Comparison of ENCODE assay signal across 26 mouse cellular contexts in the genomic region with DNA sequence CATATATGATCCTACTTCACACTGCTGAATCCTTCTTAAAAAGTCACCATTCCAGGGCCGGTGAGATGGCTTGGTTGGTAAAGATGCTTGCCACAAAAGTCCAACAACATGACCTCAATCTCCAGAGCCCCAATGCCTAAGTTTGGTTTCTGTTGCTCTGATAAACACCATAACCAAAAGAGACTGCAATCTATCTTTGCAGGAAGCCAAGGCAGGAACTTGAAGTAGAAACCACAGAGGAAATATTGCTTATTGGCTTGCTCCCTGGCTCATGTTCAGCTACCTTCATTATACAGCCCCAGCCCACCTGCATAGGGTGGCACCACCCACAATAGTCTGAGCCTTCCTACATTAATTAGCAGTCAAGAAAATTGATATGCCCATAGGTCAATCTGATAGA. TPM values are rescaled to one million over a fixed set of nuclear protein-coding genes. Genes with fewer than 3 reads are reported as not detected.
DNase-seq lines count a peak whose midpoint lies in the region; ATAC-seq and TF ChIP-seq lines count a peak whose summit lies in the region.
"Had no signal": no experiment of that assay in that cellular context is flagged by ENCODE, and none has a peak within 500 bp of the region (broad histone marks: within the 10 kb centered on the region; RNA-seq: fewer than 3 reads in every experiment).

No protein-coding gene starts in this region.

- no peak for ATAC-seq in hindbrain, embryonic 13.5 days (ENCODE audit: low FRiP score)
- ATAC-seq: forebrain, postnatal 0 days; Patski had no signal

- WGBS in hindbrain, embryonic 13.5 days = 95% methylated on average over 1 of the region's 1 CpGs

- no peak overlapping the region for H3K9ac ChIP-seq in MEL (ENCODE audit: control insufficient read depth, low read depth, low read length, poor library complexity, severe bottlenecking)
- H3K9ac ChIP-seq in hindbrain, embryonic 13.5 days = no peak overlapping the region
- H3K9ac ChIP-seq: forebrain, postnatal 0 days; heart, embryonic 12.5 days; hindbrain, embryonic 15.5 days; liver, embryonic 14.5 days; lung, embryonic 15.5 days; neural tube, embryonic 15.5 days had no signal

- no peak for TF ChIP-seq RAD21 in MEL (IDR thresholded peaks at IDR 0.05; ENCODE audit: low read depth, low read length)

- H3K27me3 ChIP-seq in MEL (ENCODE audit: control insufficient read depth in 1 of 2, insufficient read depth in 2 of 2, low read length in 2 of 2) = no peaks in the 10 kb centered on the region
- no peaks in the 10 kb centered on the region for H3K27me3 ChIP-seq in splenic B cell, adult 2 months (ENCODE audit: control insufficient read depth, insufficient read depth, low read length, poor library complexity, severe bottlenecking)
- H3K27me3 ChIP-seq in hindbrain, embryonic 13.5 days = no peaks in the 10 kb centered on the region
- H3K27me3 ChIP-seq: heart, embryonic 12.5 days; hindbrain, embryonic 15.5 days; lung, embryonic 15.5 days; neural tube, embryonic 15.5 days; Patski had no signal

- H3K27ac ChIP-seq in MEL (ENCODE audit: control insufficient read depth, low read depth, low read length) = no peak overlapping the region
- H3K27ac ChIP-seq in hindbrain, embryonic 13.5 days = no peak overlapping the region
- H3K27ac ChIP-seq: forebrain, embryonic 10.5 days; hindbrain, embryonic 15.5 days; kidney, postnatal 0 days; liver, embryonic 14.5 days; lung, embryonic 15.5 days; macrophage; neural tube, embryonic 15.5 days had no signal

- H3K4me2 ChIP-seq in hindbrain, embryonic 13.5 days = no peak overlapping the region
- H3K4me2 ChIP-seq: heart, embryonic 12.5 days; hindbrain, embryonic 15.5 days; lung, embryonic 15.5 days; neural tube, embryonic 15.5 days had no signal

- no peaks in the 10 kb centered on the region for H3K9me3 ChIP-seq in MEL (replicated peaks; ENCODE audit: insufficient read depth, low read length)
- H3K9me3 ChIP-seq in hindbrain, embryonic 13.5 days = no peaks in the 10 kb centered on the region
- H3K9me3 ChIP-seq: forebrain, embryonic 10.5 days; heart, embryonic 12.5 days; hindbrain, embryonic 15.5 days; lung, embryonic 15.5 days; neural tube, embryonic 15.5 days had no signal

- peak; percentile 50 to 55 for DNase-seq in spleen, postnatal 36 days (ENCODE audit: low spot score in 2 of 2)
- no peak for DNase-seq in spleen, postnatal 14 days (ENCODE audit: low spot score in 2 of 2)
- peak; percentile 30 for DNase-seq in MEL (ENCODE audit: low read depth, low spot score)
- DNase-seq in induced T-regulatory cell, adult 2 months (ENCODE audit: low read depth) = peak; percentile 77
- peak; percentile 53 for DNase-seq in splenic B cell, adult 2 months (ENCODE audit: low read depth, low spot score)
- no peak for DNase-seq in cerebellum, adult 18-20 months
- DNase-seq: adrenal gland, postnatal 14 days; cerebellum, adult 11-12 months; cerebellum, postnatal 25 days; forebrain, postnatal 0 days; gastrocnemius, postnatal 36 days; heart, postnatal 14 days; kidney, adult 11 months; midbrain, embryonic 14.5 days; right cerebral cortex, postnatal 25 days had no signal

- H3K4me1 ChIP-seq in MEL (ENCODE audit: control insufficient read depth in 1 of 2, insufficient read depth in 2 of 2, low read length in 2 of 2) = peaks cover 0 to 3% of the 10 kb centered on the region in 2 experiments; a peak in 1 of 4 replicates
- peaks cover 19% of the 10 kb centered on the region for H3K4me1 ChIP-seq in hindbrain, embryonic 13.5 days (replicated peaks)

- TF ChIP-seq EP300 in MEL (IDR thresholded peaks at IDR 0.05; ENCODE audit: low read depth in 1 of 2, low read length in 2 of 2) = peak in 1 of 2 experiments; percentile 15; a peak in 1 of 4 replicates

- TF ChIP-seq POLR2A in MEL (IDR thresholded peaks at IDR 0.05; ENCODE audit: control insufficient read depth in 1 of 2, insufficient read depth in 1 of 2, low read depth in 1 of 2, low read length in 2 of 2, poor library complexity in 1 of 2) = no peak

- no peak overlapping the region for H3K4me3 ChIP-seq in MEL (ENCODE audit: control insufficient read depth in 1 of 2, insufficient read depth in 1 of 2, low read depth in 2 of 2, low read length in 2 of 2)
- H3K4me3 ChIP-seq in hindbrain, embryonic 13.5 days = no peak overlapping the region
- H3K4me3 ChIP-seq: forebrain, embryonic 10.5 days; heart, embryonic 12.5 days; hindbrain, embryonic 15.5 days; lung, embryonic 15.5 days; myocyte; neural tube, embryonic 15.5 days had no signal

- no peaks in the 10 kb centered on the region for H3K79me2 ChIP-seq in MEL (ENCODE audit: control insufficient read depth, insufficient read depth, low read length, poor library complexity)

- peaks cover 0 to 5% of the 10 kb centered on the region in 2 experiments; a peak in 2 of 4 replicates for H3K36me3 ChIP-seq in MEL (ENCODE audit: control insufficient read depth in 1 of 2, insufficient read depth in 2 of 2, low read length in 2 of 2)
- no peaks in the 10 kb centered on the region for H3K36me3 ChIP-seq in splenic B cell, adult 2 months (ENCODE audit: control insufficient read depth, insufficient read depth, low read length, poor library complexity, severe bottlenecking)
- H3K36me3 ChIP-seq in hindbrain, embryonic 13.5 days = no peaks in the 10 kb centered on the region
- H3K36me3 ChIP-seq: forebrain, embryonic 10.5 days; heart, embryonic 12.5 days; hindbrain, embryonic 15.5 days; lung, embryonic 15.5 days; neural tube, embryonic 15.5 days had no signal

- TF ChIP-seq CTCF in MEL (IDR thresholded peaks at IDR 0.05 in 2 of 3, conservative IDR thresholded peaks at IDR 0.05 in 1 of 3; ENCODE audit: control insufficient read depth in 1 of 3, insufficient read depth in 1 of 3, low read depth in 2 of 3, low read length in 3 of 3, poor library complexity in 1 of 3, severe bottlenecking in 1 of 3) = no peak

TF ChIP-seq in MEL, 35 proteins besides CTCF, POLR2A, EP300 and RAD21:
- TF ChIP-seq ZMIZ1 (IDR thresholded peaks at IDR 0.05; ENCODE audit: low read depth, low read length) (no peak), ZNF384 (IDR thresholded peaks at IDR 0.05; ENCODE audit: low read depth, low read length) (no peak), GATA1 (IDR thresholded peaks at IDR 0.05; ENCODE audit: low read depth, low read length) (no peak), POLR2AphosphoS5 (IDR thresholded peaks at IDR 0.05; ENCODE audit: borderline replicate concordance, low read depth, low read length) (no peak), SIN3A (IDR thresholded peaks at IDR 0.05; ENCODE audit: low read length) (no peak), CHD1 (IDR thresholded peaks at IDR 0.05; ENCODE audit: low read depth, low read length) (no peak), ZC3H11A (IDR thresholded peaks at IDR 0.05; ENCODE audit: low read depth, low read length) (no peak), JUND (IDR thresholded peaks at IDR 0.05; ENCODE audit: low read depth, low read length) (no peak), MXI1 (IDR thresholded peaks at IDR 0.05; ENCODE audit: low read depth, low read length) (no peak), RCOR1 (IDR thresholded peaks at IDR 0.05; ENCODE audit: low read depth, low read length) (no peak), USF2 (IDR thresholded peaks at IDR 0.05; ENCODE audit: borderline replicate concordance in 1 of 2, insufficient read depth in 1 of 2, low read depth in 1 of 2, low read length in 2 of 2) (no peak), MEF2A (IDR thresholded peaks at IDR 0.05; ENCODE audit: extremely low read depth, insufficient replicate concordance, low read depth, low read length, poor library complexity, severe bottlenecking) (no peak), NELFE (IDR thresholded peaks at IDR 0.05; ENCODE audit: low read depth, low read length) (no peak), E2F4 (IDR thresholded peaks at IDR 0.05; ENCODE audit: borderline replicate concordance, low read depth, low read length) (no peak), MAX (IDR thresholded peaks at IDR 0.05; ENCODE audit: low read length) (no peak), BHLHE40 (IDR thresholded peaks at IDR 0.05; ENCODE audit: borderline replicate concordance, low read depth, low read length) (no peak), GABPA (IDR thresholded peaks at IDR 0.05; ENCODE audit: low read depth, low read length) (no peak), TCF12 (IDR thresholded peaks at IDR 0.05; ENCODE audit: low read depth, low read length) (no peak), HCFC1 (IDR thresholded peaks at IDR 0.05; ENCODE audit: low read depth, low read length) (no peak), MYB (IDR thresholded peaks at IDR 0.05; ENCODE audit: low read depth, low read length) (no peak)

RNA-seq across cellular contexts. Expression of a gene that starts 54.9 kb away (rescaled TPM):
- 1.9 and 2.3 TPM in 2 replicates for total RNA-seq in MEL (2012; rRNA removed)
- polyA plus RNA-seq in MEL (2012; ENCODE audit: insufficient read depth in 1 of 2, insufficient read length in 2 of 2, low read depth in 1 of 2, low replicate concordance in 2 of 2, missing spikeins in 1 of 2) = 1 to 10 TPM in 1 of 2 experiments, not detected in 1; 4.4 TPM
- polyA plus RNA-seq in hindbrain, embryonic 13.5 days (2015; fragmentation: Nextera tagmentation; extraction: Ambion mirVana) = 20.9 and 21.1 TPM in 2 replicates

Comparison
In these comparisons a context has a peak if more than half of its experiments do, and no peak if none do; other contexts are left out.
1. DNase-seq: peak in spleen, postnatal 36 days (2 of 2), MEL (single experiment), induced T-regulatory cell, adult 2 months (single experiment) and splenic B cell, adult 2 months (single experiment); none in spleen, postnatal 14 days (0 of 2) and cerebellum, adult 18-20 months (0 of 2).